Mouse (Mus musculus) neural tube, embryonic 12.5 days (tissue): ENCODE measurements around the gene Gm45783. TPM values are rescaled to one million over a fixed set of nuclear protein-coding genes. Genes with fewer than 3 reads are reported as not detected.
"Not testable (repeated sequence)": the region's sequence is repeated elsewhere in the genome, so short reads cannot be mapped to it uniquely, and the experiment has no call there.

ENCODE experiments used
- ATAC-seq: fragments of 200-750 bp; cut with Nextera tagmentation; 2 replicates; pipeline ENCODE4 v1.8.0; 2017; ENCODE audit warnings: low read depth, mild to moderate bottlenecking, moderate TSS enrichment, moderate library complexity; ENCODE audit not compliant: low FRiP score
- H3K27ac ChIP-seq: fragments of 300-500 bp; sonication (generic); 2 replicates; pipeline ENCODE4 v1.5.1; 2016
- H3K27me3 ChIP-seq: fragments of 300-500 bp; sonication (generic); replicated peaks from 2 replicates; pipeline ENCODE4 v1.6.1; 2016; ENCODE audit warnings: mild to moderate bottlenecking
- H3K36me3 ChIP-seq: fragments of 300-500 bp; sonication (generic); 2 replicates; pipeline ENCODE4 v1.6.1; 2016; ENCODE audit warnings: mild to moderate bottlenecking
- H3K4me1 ChIP-seq: fragments of 300-500 bp; sonication (generic); 2 replicates; pipeline ENCODE4 v1.6.1; 2016
- H3K4me2 ChIP-seq: fragments of 300-500 bp; sonication (generic); replicated peaks from 2 replicates; pipeline ENCODE4 v1.6.1; 2016; ENCODE audit warnings: mild to moderate bottlenecking
- H3K4me3 ChIP-seq: fragments of 300-500 bp; sonication (generic); 2 replicates; pipeline ENCODE4 v1.5.1; 2016
- H3K9ac ChIP-seq: fragments of 300-500 bp; sonication (generic); 2 replicates; pipeline ENCODE4 v1.6.1; 2016; ENCODE audit warnings: mild to moderate bottlenecking
- H3K9me3 ChIP-seq: fragments of 300-500 bp; sonication (generic); 2 replicates; pipeline ENCODE4 v1.6.1; 2016; ENCODE audit warnings: mild to moderate bottlenecking
- WGBS: fragments of 180-500 bp; shearing (Covaris S2); methylation state at CpG from one replicate; pipeline ENCODE4 v1.1.7; 2016; 5-methylcytosine and 5-hydroxymethylcytosine counted together
- microRNA-seq: library from miRNA; unstranded; fragments of <30 nt; microRNA quantifications from one replicate; pipeline ENCODE4, GENCODE M21; 2017
- polyA plus RNA-seq: library from polyadenylated mRNA; unstranded; fragments of >200 nt; fragmentation: Nextera tagmentation; extraction: Ambion mirVana; gene quantifications from 2 replicates; pipeline ENCODE4 v1.2.1, GENCODE M21; 2016

The Gm45783 gene
- not detected in 2 replicates for polyA plus RNA-seq

- H3K4me2 ChIP-seq, H3K9ac ChIP-seq, H3K4me1 ChIP-seq, ATAC-seq, H3K36me3 ChIP-seq, H3K27ac ChIP-seq, H3K9me3 ChIP-seq, H3K4me3 ChIP-seq, H3K27me3 ChIP-seq: not testable (repeated sequence)
- WGBS = 43% methylated on average over 12 of the region's 12 CpGs
These were observed at the start of gene Gm45783 for GRCm38 (mm10) chr7:7374431-7374830. Gene Gm45783 (minus strand): TSS chr7:7374573.

- not testable (repeated sequence) for H3K4me3 ChIP-seq, H3K4me2 ChIP-seq, H3K27me3 ChIP-seq, H3K27ac ChIP-seq, H3K9ac ChIP-seq, H3K36me3 ChIP-seq, H3K9me3 ChIP-seq, H3K4me1 ChIP-seq, ATAC-seq
These were observed 25.2 kb upstream of the Gm45783 start, which contains the start of gene Vmn2r31 for GRCm38 (mm10) chr7:7399603-7400002. Gene Vmn2r31 (minus strand): TSS chr7:7399703.

GRCm38 (mm10) chr7:7337509-7337908 lies 36.9 kb downstream of the Gm45783 start, which contains the start of gene Vmn2r30:
Gene Vmn2r30 (minus strand): TSS chr7:7337609.
- not testable (repeated sequence) for ATAC-seq, H3K27me3 ChIP-seq, H3K9ac ChIP-seq, H3K4me1 ChIP-seq, H3K4me3 ChIP-seq, H3K27ac ChIP-seq, H3K4me2 ChIP-seq, H3K36me3 ChIP-seq, H3K9me3 ChIP-seq
- WGBS = 40% methylated on average over 1 of the region's 1 CpGs

- Histone ChIP-seq H3K4me1 (no peaks in the 10 kb centered on the region), H3K4me2 (no peak overlapping the region), H3K4me3 (no peak overlapping the region), H3K9me3 (no peaks in the 10 kb centered on the region), H3K27me3 (no peaks in the 10 kb centered on the region), H3K36me3 (peaks cover 52% of the 10 kb centered on the region), H3K27ac (no peak overlapping the region), H3K9ac (no peak overlapping the region)
- no peak for ATAC-seq
- WGBS = 86% methylated on average over 16 of the region's 16 CpGs
These were observed 78.8 kb downstream of the Gm45783 start for GRCm38 (mm10) chr7:7295595-7295994.

Small RNA genes within 50 kb of the gene (microRNA-seq; reads per million reads assigned to microRNA genes)
- gene Mir5620 = 0.66 reads per million

Other genes starting within 250 kb of the Gm45783 start
- gene Zfp773, start 237.8 kb downstream of the Gm45783 start, polyA plus RNA-seq = 11.1 and 11.6 TPM in 2 replicates
- gene Zfp418, start 203.2 kb downstream of the Gm45783 start, polyA plus RNA-seq = 2.6 and 2.8 TPM in 2 replicates
- gene Zfp772, start 164.6 kb downstream of the Gm45783 start, polyA plus RNA-seq = 8.9 and 9.0 TPM in 2 replicates
- 0.43 and 0.83 TPM in 2 replicates for gene Vmn2r29, start 127.2 kb downstream of the Gm45783 start, polyA plus RNA-seq
- 2.5 and 3.5 TPM in 2 replicates for gene Gm45844, start 96.3 kb downstream of the Gm45783 start, polyA plus RNA-seq
- gene Clcn4, start 73.7 kb downstream of the Gm45783 start, polyA plus RNA-seq = 107 and 108 TPM in 2 replicates
- gene Vmn2r30, start 37.0 kb downstream of the Gm45783 start, polyA plus RNA-seq = not detected in 2 replicates
- not detected in 2 replicates for gene Vmn2r31, start 25.1 kb upstream of the Gm45783 start, polyA plus RNA-seq
- not detected in 2 replicates for gene Vmn2r32, start 105.4 kb upstream of the Gm45783 start, polyA plus RNA-seq
- gene Vmn2r33, start 192.2 kb upstream of the Gm45783 start, polyA plus RNA-seq = not detected in 2 replicates